Mouse (Mus musculus): ENCODE measurements at regions not wholly inside any gene's neighbourhood (a gene's known extent, or its start where the extent isn't known, plus 50 kb on each side); places are given as distances from the start of the nearest gene placed in this dataset.

GRCm38 (mm10) chr3:143584692-143585603 lies 620.1 kb downstream of the Lmo4 start:
- ATAC-seq (ENCODE audit: low FRiP score, low TSS enrichment): no peak
- Histone ChIP-seq H3K36me3 (ENCODE audit: control insufficient read depth, insufficient read depth, low read length) (no peaks in the 10 kb centered on the region), H3K27ac (replicated peaks) (no peak overlapping the region), H3K4me2 (replicated peaks; ENCODE audit: low read depth) (no peak overlapping the region), H3K9ac (ENCODE audit: low read length) (no peak overlapping the region), H3K4me1 (replicated peaks; ENCODE audit: control insufficient read depth, insufficient read depth) (no peaks in the 10 kb centered on the region), H3K27me3 (ENCODE audit: control insufficient read depth, insufficient read depth, low read length) (no peaks in the 10 kb centered on the region), H3K4me3 (ENCODE audit: low read depth, low read length) (no peak overlapping the region), H3K9me3 (ENCODE audit: control insufficient read depth, low read length) (no peaks in the 10 kb centered on the region)
- no peak for DNase-seq (ENCODE audit: low spot score)
- WGBS: 64% methylated on average over 6 of the region's 6 CpGs
- TF ChIP-seq CTCF (IDR thresholded peaks at IDR 0.05; ENCODE audit: low read depth) (no peak), EP300 (optimal IDR thresholded peaks at IDR 0.05) (no peak)

DNA sequence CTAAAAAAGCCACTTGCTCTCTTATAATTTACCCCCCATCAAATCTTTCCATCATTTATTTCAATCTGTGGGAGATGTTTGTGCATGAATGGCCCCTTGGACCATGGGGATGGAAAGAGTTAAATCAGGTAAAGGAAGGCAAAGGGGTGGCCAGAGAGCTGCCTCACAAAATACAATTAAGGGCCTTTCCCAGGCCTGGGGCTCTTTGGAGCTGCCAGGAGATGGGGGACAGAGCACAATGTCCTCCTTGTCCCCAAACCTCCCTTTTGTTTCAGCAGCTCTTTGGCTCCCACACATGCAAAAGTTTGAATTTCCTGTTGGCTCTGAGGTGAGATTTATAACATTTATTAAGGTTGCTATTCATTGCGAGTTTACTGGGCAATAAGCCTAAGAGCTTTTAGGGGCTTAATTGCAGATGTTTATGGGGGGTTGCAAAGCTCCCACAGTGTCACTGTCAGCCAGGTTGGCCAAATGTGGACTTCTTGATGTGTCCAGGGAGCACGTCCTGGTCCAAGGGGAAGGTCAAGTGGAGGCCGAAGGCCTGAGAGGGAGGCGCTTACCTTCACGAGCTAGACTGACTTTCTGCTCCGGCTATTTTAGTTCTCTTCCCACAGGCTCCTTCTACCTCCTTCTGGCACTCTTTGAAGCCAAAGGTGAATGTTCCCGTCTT lies 628.5 kb downstream of the Lmo4 start:
- no peaks in the 10 kb centered on the region for H3K27me3 ChIP-seq (ENCODE audit: control insufficient read depth, insufficient read depth, low read length)
- no peak overlapping the region for H3K4me2 ChIP-seq (replicated peaks; ENCODE audit: low read depth)
- H3K27ac ChIP-seq (replicated peaks): no peak overlapping the region
- no peaks in the 10 kb centered on the region for H3K4me1 ChIP-seq (replicated peaks; ENCODE audit: control insufficient read depth, insufficient read depth)
- WGBS: 66% methylated on average over 7 of the region's 7 CpGs
- no peak for TF ChIP-seq CTCF (IDR thresholded peaks at IDR 0.05; ENCODE audit: low read depth)
- no peak for TF ChIP-seq EP300 (optimal IDR thresholded peaks at IDR 0.05)
- no peaks in the 10 kb centered on the region for H3K9me3 ChIP-seq (ENCODE audit: control insufficient read depth, low read length)
- H3K9ac ChIP-seq (ENCODE audit: low read length): no peak overlapping the region
- DNase-seq (ENCODE audit: low spot score) (no peak), ATAC-seq (ENCODE audit: low FRiP score, low TSS enrichment) (no peak)
- no peak overlapping the region for H3K4me3 ChIP-seq (ENCODE audit: low read depth, low read length)
- no peaks in the 10 kb centered on the region for H3K36me3 ChIP-seq (ENCODE audit: control insufficient read depth, insufficient read depth, low read length)

GRCm38 (mm10) chr3:143575737-143576136 lies 629.3 kb downstream of the Lmo4 start:
- H3K4me1 ChIP-seq (replicated peaks; ENCODE audit: control insufficient read depth, insufficient read depth): no peaks in the 10 kb centered on the region
- WGBS: 94% methylated on average over 8 of the region's 8 CpGs
- no peak overlapping the region for H3K27ac ChIP-seq (replicated peaks)
- H3K27me3 ChIP-seq (ENCODE audit: control insufficient read depth, insufficient read depth, low read length): no peaks in the 10 kb centered on the region
- no peaks in the 10 kb centered on the region for H3K9me3 ChIP-seq (ENCODE audit: control insufficient read depth, low read length)
- TF ChIP-seq EP300 (optimal IDR thresholded peaks at IDR 0.05): no peak
- H3K36me3 ChIP-seq (ENCODE audit: control insufficient read depth, insufficient read depth, low read length): no peaks in the 10 kb centered on the region
- H3K4me2 ChIP-seq (replicated peaks; ENCODE audit: low read depth): no peak overlapping the region
- ATAC-seq (ENCODE audit: low FRiP score, low TSS enrichment): no peak
- no peak for DNase-seq (ENCODE audit: low spot score)
- H3K9ac ChIP-seq (ENCODE audit: low read length): no peak overlapping the region
- H3K4me3 ChIP-seq (ENCODE audit: low read depth, low read length): no peak overlapping the region

GRCm38 (mm10) chr3:143574035-143574864 lies 630.8 kb downstream of the Lmo4 start:
- H3K9me3 ChIP-seq (ENCODE audit: control insufficient read depth, low read length): no peaks in the 10 kb centered on the region
- no peak overlapping the region for H3K27ac ChIP-seq (replicated peaks)
- H3K9ac ChIP-seq (ENCODE audit: low read length): no peak overlapping the region
- no peak overlapping the region for H3K4me3 ChIP-seq (ENCODE audit: low read depth, low read length)
- H3K4me1 ChIP-seq (replicated peaks; ENCODE audit: control insufficient read depth, insufficient read depth): no peaks in the 10 kb centered on the region
- no peak for DNase-seq (ENCODE audit: low spot score)
- 41% methylated on average over 10 of the region's 10 CpGs for WGBS
- no peaks in the 10 kb centered on the region for H3K27me3 ChIP-seq (ENCODE audit: control insufficient read depth, insufficient read depth, low read length)
- no peak for TF ChIP-seq CTCF (IDR thresholded peaks at IDR 0.05; ENCODE audit: low read depth)
- no peak for TF ChIP-seq EP300 (optimal IDR thresholded peaks at IDR 0.05)
- ATAC-seq (ENCODE audit: low FRiP score, low TSS enrichment): no peak
- H3K4me2 ChIP-seq (replicated peaks; ENCODE audit: low read depth): no peak overlapping the region
- no peaks in the 10 kb centered on the region for H3K36me3 ChIP-seq (ENCODE audit: control insufficient read depth, insufficient read depth, low read length)

- TF ChIP-seq EP300 (optimal IDR thresholded peaks at IDR 0.05) (no peak), CTCF (IDR thresholded peaks at IDR 0.05; ENCODE audit: low read depth) (no peak)
- no peak overlapping the region for H3K4me2 ChIP-seq (replicated peaks; ENCODE audit: low read depth)
- H3K27me3 ChIP-seq (ENCODE audit: control insufficient read depth, insufficient read depth, low read length): no peaks in the 10 kb centered on the region
- H3K9ac ChIP-seq (ENCODE audit: low read length): no peak overlapping the region
- H3K4me1 ChIP-seq (replicated peaks; ENCODE audit: control insufficient read depth, insufficient read depth): no peaks in the 10 kb centered on the region
- 61% methylated on average over 6 of the region's 6 CpGs for WGBS
- no peaks in the 10 kb centered on the region for H3K9me3 ChIP-seq (ENCODE audit: control insufficient read depth, low read length)
- no peak overlapping the region for H3K27ac ChIP-seq (replicated peaks)
- ATAC-seq (ENCODE audit: low FRiP score, low TSS enrichment) (no peak), DNase-seq (ENCODE audit: low spot score) (no peak)
- no peaks in the 10 kb centered on the region for H3K36me3 ChIP-seq (ENCODE audit: control insufficient read depth, insufficient read depth, low read length)
- no peak overlapping the region for H3K4me3 ChIP-seq (ENCODE audit: low read depth, low read length)
These were observed 635.1 kb downstream of the Lmo4 start for GRCm38 (mm10) chr3:143569930-143570329.
